Mouse (Mus musculus) spleen, adult 2 months (tissue): Measurements from ENCODE around the gene Zhx3. TPM values are rescaled to one million over a fixed set of nuclear protein-coding genes. Genes with fewer than 3 reads are reported as not detected.
A peak's percentile ranks its signal among the peaks of the same experiment; 100 is the strongest.

Experiments
- DNase-seq, 2 experiments: peaks; one replicate each; pipeline versions ENCODE4 v3.0.0 to v3.0.0-alpha.2; 2012 to 2021; ENCODE audit warnings: low spot score in 2 of 2, low read depth in 1 of 2
- H3K27ac ChIP-seq: fragments of 200-500 bp; 2 replicates; pipeline ENCODE4 v1.5.1; 2012; ENCODE audit warnings: low read length, inconsistent platforms; ENCODE audit not compliant: insufficient read depth
- H3K27me3 ChIP-seq: fragments of 200-500 bp; 2 replicates; pipeline ENCODE4 v1.6.1; 2012; ENCODE audit warnings: mild to moderate bottlenecking, moderate library complexity, low read length, inconsistent platforms; ENCODE audit not compliant: control insufficient read depth, insufficient read depth
- H3K36me3 ChIP-seq: fragments of 200-500 bp; 2 replicates; pipeline ENCODE4 v1.6.1; 2012; ENCODE audit warnings: mild to moderate bottlenecking, low read length, inconsistent platforms; ENCODE audit not compliant: control insufficient read depth, insufficient read depth
- H3K4me1 ChIP-seq: fragments of 200-500 bp; 2 replicates; pipeline ENCODE4 v1.6.1; 2011; ENCODE audit warnings: inconsistent platforms; ENCODE audit not compliant: control insufficient read depth, insufficient read depth, insufficient read length
- H3K4me3 ChIP-seq: fragments of 200-500 bp; 2 replicates; pipeline ENCODE4 v1.5.1; 2011; ENCODE audit warnings: mild to moderate bottlenecking, inconsistent platforms; ENCODE audit not compliant: insufficient read depth, insufficient read length; ENCODE audit errors: extremely low read depth
- CTCF ChIP-seq: fragments of 200-500 bp; IDR thresholded peaks from 2 replicates; pipeline ENCODE4 v1.5.1; 2011; ENCODE audit warnings: mild to moderate bottlenecking, inconsistent platforms; ENCODE audit not compliant: insufficient read depth, insufficient read length, insufficient replicate concordance; ENCODE audit errors: extremely low read depth
- POLR2A ChIP-seq: fragments of 200-500 bp; IDR thresholded peaks from 2 replicates; pipeline ENCODE4 v1.6.1; 2011; ENCODE audit warnings: low read depth, low read length, inconsistent platforms
- WGBS: fragments of 180-500 bp; shearing (Covaris S2); methylation state at CpG from one replicate; pipeline ENCODE4 v1.1.7; 2018; 5-methylcytosine and 5-hydroxymethylcytosine counted together
- polyA plus RNA-seq: library from polyadenylated mRNA; depleted of rRNA; stranded (reverse); fragments of >200 nt; gene quantifications from 2 replicates; pipeline ENCODE4 v1.2.3, GENCODE M21; 2012; rRNA removed

Gene Zhx3
- polyA plus RNA-seq, 1 experiment: 1.5 TPM

DNA sequence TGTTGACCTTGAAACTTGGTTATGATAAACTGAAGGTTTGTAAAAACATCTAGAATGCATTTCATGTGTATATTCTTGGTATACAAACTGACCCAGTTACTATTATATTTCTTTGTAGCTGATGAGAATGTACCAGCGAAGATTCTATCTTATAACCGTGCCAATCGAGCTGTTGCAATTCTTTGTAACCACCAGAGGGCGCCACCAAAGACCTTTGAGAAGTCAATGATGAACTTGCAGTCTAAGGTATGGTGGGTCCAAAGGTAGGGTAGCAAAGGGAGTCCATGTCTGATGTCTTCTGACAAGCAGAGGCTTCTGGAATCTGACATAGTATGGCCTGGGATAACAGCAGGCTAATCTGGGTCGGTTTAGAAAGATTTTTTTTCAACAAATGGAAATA lies 155.5 kb downstream of the Zhx3 start:
- H3K27me3 ChIP-seq: no peaks in the 10 kb centered on the region
- TF ChIP-seq POLR2A: no peak
- TF ChIP-seq CTCF: peak; percentile 43; the same call in 1 of the 2 replicates
- H3K27ac ChIP-seq: no peak overlapping the region
- H3K4me1 ChIP-seq: no peaks in the 10 kb centered on the region
- WGBS: 73% methylated on average over 5 of the region's 5 CpGs
- H3K4me3 ChIP-seq: no peak overlapping the region
- DNase-seq: peak in 1 of 2 experiments; percentile 36
- peaks cover 33% of the 10 kb centered on the region for H3K36me3 ChIP-seq

DNA sequence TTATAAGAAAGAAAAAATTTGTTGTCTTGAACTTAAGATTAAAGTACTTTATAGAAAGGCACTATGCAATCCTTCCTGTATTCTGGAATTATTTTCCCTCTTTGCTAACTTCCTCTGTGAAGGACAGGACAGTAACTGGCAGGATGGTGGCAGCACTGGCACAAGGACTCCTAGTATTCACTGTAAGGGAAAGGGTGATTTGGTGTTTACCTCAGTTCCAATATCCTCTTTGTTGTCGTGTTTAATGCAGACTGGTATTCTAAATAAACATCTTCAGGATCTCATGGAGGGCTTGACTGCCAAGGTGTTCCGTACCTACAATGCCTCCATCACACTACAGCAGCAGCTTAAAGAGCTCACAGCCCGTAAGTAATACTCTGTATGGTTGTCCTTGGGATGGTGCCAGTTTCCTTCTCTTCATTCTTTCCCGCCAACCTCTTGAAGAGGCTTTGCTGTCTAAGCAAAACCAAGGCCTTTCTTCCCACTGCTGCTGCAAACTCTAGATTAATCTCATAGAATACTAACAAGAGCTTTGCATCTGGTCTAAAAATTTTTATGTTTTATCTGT lies 157.3 kb downstream of the Zhx3 start:
- TF ChIP-seq POLR2A: no peak
- no peak for TF ChIP-seq CTCF
- H3K27me3 ChIP-seq: no peaks in the 10 kb centered on the region
- H3K36me3 ChIP-seq: peaks cover 35% of the 10 kb centered on the region
- DNase-seq: no peak
- no peaks in the 10 kb centered on the region for H3K4me1 ChIP-seq
- H3K4me3 ChIP-seq: no peak overlapping the region
- WGBS: 92% methylated on average over 4 of the region's 4 CpGs
- H3K27ac ChIP-seq: no peak overlapping the region

DNA sequence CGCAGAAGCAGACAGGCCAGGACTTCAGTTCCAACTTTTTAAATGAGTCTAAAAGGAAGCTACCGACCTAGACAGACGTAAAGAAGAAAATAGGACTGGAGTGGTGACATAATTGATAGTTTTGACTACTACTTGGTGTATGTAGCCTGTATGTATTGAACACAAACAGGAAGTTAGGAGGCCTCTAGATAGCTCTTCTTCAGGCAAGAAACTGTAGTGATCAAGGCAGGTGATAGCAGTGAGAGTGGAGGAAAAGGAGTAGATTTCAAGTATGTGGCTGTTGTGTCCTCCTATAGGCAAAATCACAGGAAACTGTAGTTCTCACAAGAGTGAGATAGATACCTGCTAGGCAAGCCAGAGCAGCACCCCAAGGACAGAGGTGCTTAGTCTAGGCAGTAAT lies 165.1 kb downstream of the Zhx3 start:
- TF ChIP-seq CTCF: no peak
- DNase-seq: no peak
- no peaks in the 10 kb centered on the region for H3K4me1 ChIP-seq
- H3K4me3 ChIP-seq: no peak overlapping the region
- WGBS: 88% methylated on average over 3 of the region's 3 CpGs
- no peak overlapping the region for H3K27ac ChIP-seq
- H3K36me3 ChIP-seq: peaks cover 30% of the 10 kb centered on the region
- H3K27me3 ChIP-seq: no peaks in the 10 kb centered on the region

DNA sequence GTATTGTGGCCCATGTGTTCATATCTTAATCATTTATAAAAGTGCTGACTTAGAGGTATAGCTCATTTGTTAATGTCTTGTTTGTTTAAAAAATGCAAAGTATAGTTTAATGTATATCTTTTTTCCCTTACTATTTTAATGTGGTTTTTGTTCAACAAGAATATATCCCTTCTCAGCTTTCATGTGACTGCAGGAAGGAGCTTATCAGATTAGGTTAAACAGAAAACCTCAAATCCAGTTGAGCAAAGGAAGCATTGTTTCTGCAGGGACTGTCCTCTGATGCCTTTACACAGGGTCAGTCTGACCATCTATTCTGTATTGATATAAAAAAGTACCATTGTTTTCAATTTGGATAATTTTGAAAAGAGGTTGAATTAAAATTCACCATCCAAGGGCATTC lies 170.0 kb downstream of the Zhx3 start:
- no peak for DNase-seq
- no peak overlapping the region for H3K4me3 ChIP-seq
- H3K4me1 ChIP-seq: no peaks in the 10 kb centered on the region
- H3K27ac ChIP-seq: no peak overlapping the region
- peaks cover 25% of the 10 kb centered on the region for H3K36me3 ChIP-seq
- TF ChIP-seq CTCF (no peak), POLR2A (no peak)
- no peaks in the 10 kb centered on the region for H3K27me3 ChIP-seq

DNA sequence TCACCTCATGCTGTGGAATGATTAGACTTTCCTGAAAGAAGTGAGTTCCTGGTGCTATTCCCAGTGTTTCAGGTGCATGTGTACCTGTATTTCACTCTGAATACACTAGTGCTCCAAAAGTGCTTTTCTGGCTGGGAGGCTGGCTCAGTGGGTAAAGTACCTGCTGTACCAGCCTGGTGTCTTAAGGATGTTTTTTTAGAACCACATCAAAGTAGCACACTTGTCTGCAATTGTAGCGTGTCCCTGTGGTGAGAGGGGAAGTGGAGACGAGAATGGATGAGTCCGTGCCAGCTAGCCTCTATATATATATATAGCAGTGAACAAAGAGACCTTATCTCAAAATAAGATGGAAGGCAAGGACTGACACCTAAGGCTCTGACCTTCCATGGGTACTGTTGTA lies 171.2 kb downstream of the Zhx3 start:
- no peak for TF ChIP-seq CTCF
- TF ChIP-seq POLR2A: no peak

DNA sequence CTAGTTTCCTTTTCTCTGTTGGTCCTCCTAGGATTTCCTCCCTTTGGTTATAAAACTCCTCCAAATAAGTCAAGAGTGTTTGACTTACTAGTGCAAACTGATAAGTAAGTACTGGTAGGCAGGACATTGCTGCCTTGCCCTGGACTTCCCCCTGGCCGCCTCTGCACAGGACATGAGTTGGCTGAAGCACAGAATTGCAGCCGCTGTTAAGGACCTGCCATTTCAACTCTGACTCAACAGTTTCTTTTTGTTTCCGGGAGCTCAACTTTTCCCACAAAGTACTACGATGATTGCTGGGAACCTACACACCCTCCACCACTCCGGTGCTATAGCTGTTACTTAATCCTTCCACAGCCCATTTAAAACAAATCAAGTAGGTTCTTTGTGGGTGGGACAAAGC lies 172.5 kb downstream of the Zhx3 start:
- H3K27ac ChIP-seq: no peak overlapping the region
- no peak for TF ChIP-seq POLR2A
- no peak for TF ChIP-seq CTCF
- DNase-seq: no peak
- 48% methylated on average over 5 of the region's 5 CpGs for WGBS
- H3K27me3 ChIP-seq: no peaks in the 10 kb centered on the region
- no peak overlapping the region for H3K4me3 ChIP-seq
- H3K36me3 ChIP-seq: peaks cover 22% of the 10 kb centered on the region
- H3K4me1 ChIP-seq: no peaks in the 10 kb centered on the region

More for the DNA sequence above, 171.2 kb downstream of the Zhx3 start:
- H3K27ac ChIP-seq: no peak overlapping the region
- DNase-seq: no peak
- no peaks in the 10 kb centered on the region for H3K27me3 ChIP-seq
- WGBS: 39% methylated on average over 3 of the region's 3 CpGs
- H3K4me1 ChIP-seq: no peaks in the 10 kb centered on the region
- no peak overlapping the region for H3K4me3 ChIP-seq
- H3K36me3 ChIP-seq: peaks cover 23% of the 10 kb centered on the region

Other genes with a start within 250 kb of the Zhx3 start
- 9.4 and 13.5 TPM in 2 replicates for gene Top1, start 227.1 kb downstream of the Zhx3 start, polyA plus RNA-seq
- 40.6 and 53.7 TPM in 2 replicates for gene Plcg1, start 141.7 kb downstream of the Zhx3 start, polyA plus RNA-seq
- 3.6 and 4.6 TPM in 2 replicates for gene Lpin3, start 7.7 kb upstream of the Zhx3 start, polyA plus RNA-seq
- not detected in 2 replicates for gene Emilin3, start 39.3 kb upstream of the Zhx3 start, polyA plus RNA-seq
- gene Chd6, start 236.1 kb upstream of the Zhx3 start, polyA plus RNA-seq: 7.9 and 9.5 TPM in 2 replicates